Mouse (Mus musculus) neural tube, embryonic 14.5 days (tissue): ENCODE data around the gene Afmid. TPM values are rescaled to one million over a fixed set of nuclear protein-coding genes. Genes with fewer than 3 reads are reported as not detected.

ENCODE experiments used
- ATAC-seq: fragments of 200-750 bp; cut with Nextera tagmentation; 2 replicates; pipeline ENCODE4 v1.8.0; 2017; ENCODE audit warnings: low read depth, mild to moderate bottlenecking, moderate TSS enrichment, moderate library complexity
- H3K27ac ChIP-seq: fragments of 300-500 bp; sonication (generic); 2 replicates; pipeline ENCODE4 v1.5.1; 2014; ENCODE audit warnings: low read depth, mild to moderate bottlenecking, control low read depth, low read length, moderate library complexity, mixed read lengths
- H3K27me3 ChIP-seq: fragments of 300-500 bp; sonication (generic); 2 replicates; pipeline ENCODE4 v1.6.1; 2014; ENCODE audit warnings: low read length; ENCODE audit not compliant: control insufficient read depth, insufficient read depth
- H3K36me3 ChIP-seq: fragments of 300-500 bp; sonication (generic); 2 replicates; pipeline ENCODE4 v1.6.1; 2014; ENCODE audit warnings: low read length, mixed read lengths; ENCODE audit not compliant: control insufficient read depth, insufficient read depth
- H3K4me1 ChIP-seq: fragments of 300-500 bp; sonication (generic); 2 replicates; pipeline ENCODE4 v1.6.1; 2014; ENCODE audit warnings: low read length; ENCODE audit not compliant: control insufficient read depth, insufficient read depth
- H3K4me2 ChIP-seq: fragments of 300-500 bp; sonication (generic); 2 replicates; pipeline ENCODE4 v1.6.1; 2014; ENCODE audit warnings: mild to moderate bottlenecking, low read depth, low read length, control low read depth
- H3K4me3 ChIP-seq: fragments of 300-500 bp; sonication (generic); 2 replicates; pipeline ENCODE4 v1.5.1; 2014; ENCODE audit warnings: low read depth, low read length, control low read depth, mixed read lengths
- H3K9ac ChIP-seq: fragments of 300-500 bp; sonication (generic); replicated peaks from 2 replicates; pipeline ENCODE4 v1.6.1; 2014; ENCODE audit warnings: low read depth, mild to moderate bottlenecking, control low read depth, low read length, mixed read lengths
- H3K9me3 ChIP-seq: fragments of 300-500 bp; sonication (generic); 2 replicates; pipeline ENCODE4 v1.6.1; 2016; ENCODE audit warnings: low read length; ENCODE audit not compliant: control insufficient read depth
- WGBS: fragments of 180-500 bp; shearing (Covaris S2); extraction: QIAGEN DNeasy Blood & Tissue Kit; methylation state at CpG from one replicate; pipeline ENCODE4 v1.1.7; 2014; 5-methylcytosine and 5-hydroxymethylcytosine counted together
- polyA plus RNA-seq: library from polyadenylated mRNA; unstranded; fragments of >200 nt; fragmentation: Nextera tagmentation; extraction: Ambion mirVana; gene quantifications from 2 replicates; pipeline ENCODE4 v1.2.1, GENCODE M21; 2014

Afmid gene
- polyA plus RNA-seq, 1 experiment from 2014 or later = 6.9 TPM

GRCm38 (mm10) chr11:117875681-117876080 lies 50.0 kb downstream of the Afmid start:
- ATAC-seq = no peak
- Histone ChIP-seq H3K4me1 (peaks cover 13% of the 10 kb centered on the region), H3K27me3 (no peaks in the 10 kb centered on the region), H3K4me2 (no peak overlapping the region), H3K9ac (no peak overlapping the region), H3K4me3 (no peak overlapping the region), H3K9me3 (no peaks in the 10 kb centered on the region), H3K27ac (no peak overlapping the region), H3K36me3 (no peaks in the 10 kb centered on the region)
- 17% methylated on average over 6 of the region's 6 CpGs for WGBS

- 17% methylated on average over 13 of the region's 13 CpGs for WGBS
- H3K4me3 ChIP-seq = no peak overlapping the region
- no peak overlapping the region for H3K9ac ChIP-seq
These were observed 52.4 kb downstream of the Afmid start for GRCm38 (mm10) chr11:117877917-117878745.

GRCm38 (mm10) chr11:117878892-117879291 lies 53.2 kb downstream of the Afmid start:
- Histone ChIP-seq H3K27ac (peak overlapping the region; percentile 49), H3K9me3 (no peaks in the 10 kb centered on the region), H3K4me1 (peaks cover 10% of the 10 kb centered on the region), H3K4me2 (peak overlapping the region; percentile 34), H3K36me3 (no peaks in the 10 kb centered on the region), H3K27me3 (no peaks in the 10 kb centered on the region), H3K4me3 (no peak overlapping the region), H3K9ac (no peak overlapping the region)
- ATAC-seq = no peak
- WGBS = 21% methylated on average over 8 of the region's 8 CpGs

More at GRCm38 (mm10) chr11:117877917-117878745, 52.4 kb downstream of the Afmid start:
- Histone ChIP-seq H3K27me3 (no peaks in the 10 kb centered on the region), H3K4me2 (peak overlapping the region; percentile 34), H3K27ac (peak overlapping the region; percentile 49; the same call in 1 of the 2 replicates), H3K4me1 (peaks cover 10% of the 10 kb centered on the region), H3K36me3 (no peaks in the 10 kb centered on the region), H3K9me3 (no peaks in the 10 kb centered on the region)
- ATAC-seq = peak; percentile 75

- Histone ChIP-seq H3K27ac (no peak overlapping the region), H3K9ac (no peak overlapping the region)
- WGBS = 81% methylated on average over 6 of the region's 6 CpGs
These were observed 54.0 kb downstream of the Afmid start for GRCm38 (mm10) chr11:117879676-117880075.

GRCm38 (mm10) chr11:117880336-117880976 lies 54.7 kb downstream of the Afmid start:
- Histone ChIP-seq H3K4me1 (peaks cover 10% of the 10 kb centered on the region), H3K27me3 (no peaks in the 10 kb centered on the region), H3K36me3 (no peaks in the 10 kb centered on the region), H3K4me3 (no peak overlapping the region), H3K9me3 (no peaks in the 10 kb centered on the region), H3K27ac (no peak overlapping the region), H3K9ac (no peak overlapping the region), H3K4me2 (no peak overlapping the region)
- WGBS = 89% methylated on average over 9 of the region's 9 CpGs
- ATAC-seq = no peak

More at GRCm38 (mm10) chr11:117879676-117880075, 54.0 kb downstream of the Afmid start:
- Histone ChIP-seq H3K4me1 (peaks cover 10% of the 10 kb centered on the region), H3K27me3 (no peaks in the 10 kb centered on the region), H3K9me3 (no peaks in the 10 kb centered on the region), H3K4me2 (no peak overlapping the region), H3K4me3 (no peak overlapping the region), H3K36me3 (no peaks in the 10 kb centered on the region)
- no peak for ATAC-seq

GRCm38 (mm10) chr11:117880977-117881358 lies 55.2 kb downstream of the Afmid start:
- no peaks in the 10 kb centered on the region for H3K27me3 ChIP-seq
- no peak overlapping the region for H3K9ac ChIP-seq
- H3K4me1 ChIP-seq = peaks cover 10% of the 10 kb centered on the region
- no peak overlapping the region for H3K4me2 ChIP-seq
- no peak overlapping the region for H3K27ac ChIP-seq
- H3K4me3 ChIP-seq = no peak overlapping the region
- no peak for ATAC-seq
- H3K9me3 ChIP-seq = no peaks in the 10 kb centered on the region
- 87% methylated on average over 6 of the region's 6 CpGs for WGBS
- no peaks in the 10 kb centered on the region for H3K36me3 ChIP-seq

GRCm38 (mm10) chr11:117881787-117882186 lies 56.1 kb downstream of the Afmid start:
- ATAC-seq = no peak
- H3K36me3 ChIP-seq = no peaks in the 10 kb centered on the region
- H3K27me3 ChIP-seq = no peaks in the 10 kb centered on the region
- H3K27ac ChIP-seq = no peak overlapping the region
- no peak overlapping the region for H3K9ac ChIP-seq
- peaks cover 10% of the 10 kb centered on the region for H3K4me1 ChIP-seq
- H3K9me3 ChIP-seq = no peaks in the 10 kb centered on the region
- 29% methylated on average over 7 of the region's 8 CpGs for WGBS
- no peak overlapping the region for H3K4me2 ChIP-seq
- H3K4me3 ChIP-seq = no peak overlapping the region

- no peak for ATAC-seq
- peaks cover 10% of the 10 kb centered on the region for H3K4me1 ChIP-seq
- no peak overlapping the region for H3K4me2 ChIP-seq
- 71% methylated on average over 1 of the region's 1 CpGs for WGBS
- no peak overlapping the region for H3K27ac ChIP-seq
- no peaks in the 10 kb centered on the region for H3K9me3 ChIP-seq
- H3K36me3 ChIP-seq = no peaks in the 10 kb centered on the region
- no peaks in the 10 kb centered on the region for H3K27me3 ChIP-seq
- no peak overlapping the region for H3K9ac ChIP-seq
- no peak overlapping the region for H3K4me3 ChIP-seq
These were observed 56.5 kb downstream of the Afmid start for GRCm38 (mm10) chr11:117882208-117882607.

- H3K4me2 ChIP-seq = no peak overlapping the region
- H3K9me3 ChIP-seq = no peaks in the 10 kb centered on the region
- H3K4me1 ChIP-seq = peaks cover 25% of the 10 kb centered on the region
- H3K36me3 ChIP-seq = no peaks in the 10 kb centered on the region
- ATAC-seq = no peak
- no peak overlapping the region for H3K4me3 ChIP-seq
- no peak overlapping the region for H3K27ac ChIP-seq
- H3K27me3 ChIP-seq = no peaks in the 10 kb centered on the region
- no peak overlapping the region for H3K9ac ChIP-seq
- WGBS = 49% methylated on average over 5 of the region's 5 CpGs
These were observed 60.3 kb downstream of the Afmid start for GRCm38 (mm10) chr11:117886000-117886399.
